Mouse (Mus musculus): ENCODE results near the gene Thoc3.

Gene Thoc3

DNA sequence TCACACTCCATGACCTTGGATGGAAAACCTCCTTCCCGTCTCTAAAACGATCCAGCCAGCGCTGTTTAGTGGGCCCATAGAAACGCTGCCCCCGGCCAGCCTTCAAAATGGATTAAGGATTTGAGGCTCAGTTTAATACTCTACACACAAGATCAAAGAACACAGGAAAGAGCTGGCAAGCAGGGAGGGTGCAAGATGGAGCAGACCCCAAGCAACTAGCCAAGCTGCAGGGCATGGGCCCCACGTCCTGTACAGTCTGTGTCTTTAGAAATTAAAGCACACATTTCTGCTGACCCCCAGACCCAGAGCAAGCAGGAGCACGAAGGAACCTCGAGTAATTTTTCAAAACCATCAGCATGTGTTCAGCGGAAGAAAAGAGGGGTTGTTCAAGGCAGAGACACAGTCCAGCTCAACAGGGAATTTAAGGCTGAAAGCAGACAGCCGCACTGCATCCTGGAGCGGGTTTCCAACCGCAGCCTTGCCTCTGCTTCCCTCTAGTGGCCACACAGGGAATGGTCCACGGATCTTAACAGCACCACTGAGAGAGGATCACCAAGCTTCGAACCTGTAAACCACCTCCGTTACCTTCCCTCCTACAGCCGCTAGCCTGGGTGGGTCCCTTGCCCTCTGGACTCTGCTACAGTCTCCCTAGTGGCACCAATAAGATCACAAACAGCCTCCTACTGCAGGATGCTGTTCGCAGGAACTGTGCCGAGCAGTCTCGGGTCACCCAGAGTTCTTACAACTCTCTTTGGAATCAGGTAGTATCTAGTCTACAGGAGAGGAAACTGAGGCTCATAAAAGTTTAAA is 21.8 kb downstream of the Thoc3 start:
- in situ Hi-C loops (cut with MboI; ENCODE audit: low sequenced_read_pairs), result loop anchor here (5.0 kb wide), 1 partner anchor 335 kb away; no protein-coding TSS in a partner anchor

DNA sequence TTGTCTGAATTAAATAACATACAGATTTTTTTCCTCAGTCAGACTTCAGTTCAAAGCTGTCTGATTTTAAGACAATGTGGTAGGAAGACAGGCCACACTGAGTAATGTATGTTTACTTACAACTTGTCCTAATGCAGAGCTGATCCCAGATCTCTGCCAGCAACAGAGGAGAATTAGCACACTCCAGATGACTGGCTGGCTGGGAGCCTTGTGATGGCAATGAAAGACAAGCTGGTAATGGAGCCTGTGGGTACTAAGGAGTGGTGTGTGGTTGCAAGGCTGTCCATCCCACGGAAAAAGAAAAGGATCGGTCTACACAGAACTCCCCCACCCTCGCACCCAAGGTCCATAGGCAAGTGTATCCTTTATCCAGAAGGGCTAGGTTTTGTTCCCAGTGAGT is 25.0 kb downstream of the Thoc3 start:
- in situ Hi-C loops (cut with MboI; ENCODE audit: low sequenced_read_pairs), result no loop called here

DNA sequence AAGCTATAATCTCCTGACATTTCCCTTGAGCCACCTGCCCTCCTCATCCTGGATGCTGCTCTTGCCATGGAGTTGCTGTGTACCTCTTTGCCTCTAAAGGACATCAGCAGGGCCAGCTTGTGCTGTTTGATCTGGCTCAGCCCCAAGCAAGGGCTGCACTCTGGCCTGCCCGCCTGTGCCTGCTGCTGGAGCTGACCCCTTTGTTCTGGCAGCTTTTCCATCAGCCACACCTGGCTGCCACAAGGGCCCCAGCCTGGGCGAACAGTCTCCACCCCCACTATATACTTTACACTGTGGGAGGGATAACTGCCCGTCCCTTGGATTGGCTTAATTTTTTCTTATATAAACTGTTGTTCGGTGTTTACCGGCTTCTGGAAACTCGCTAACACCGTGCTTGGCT is 28.7 kb downstream of the Thoc3 start:
- in situ Hi-C loops (cut with MboI; ENCODE audit: low sequenced_read_pairs), result no loop called here

DNA sequence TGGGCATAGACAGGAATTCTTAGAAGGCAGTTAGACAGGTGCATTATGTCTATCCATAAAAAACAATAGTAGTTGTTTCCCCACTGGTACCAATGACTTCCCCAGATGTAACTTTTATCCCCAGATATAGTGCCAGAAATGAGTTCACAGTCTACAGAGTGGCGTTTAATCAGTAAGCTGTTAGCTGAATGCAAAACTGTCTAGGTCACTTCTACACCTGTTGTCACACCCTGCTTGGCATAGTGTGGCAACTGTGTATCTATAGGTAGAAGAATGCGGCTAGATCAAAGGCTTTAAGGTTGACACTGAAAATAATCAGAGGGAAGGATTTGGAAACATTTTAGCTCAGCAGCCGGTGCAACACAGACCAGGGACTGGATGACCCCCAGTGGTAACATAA is 29.8 kb downstream of the Thoc3 start:
- in situ Hi-C loops (cut with MboI; ENCODE audit: low sequenced_read_pairs), result no loop called here

DNA sequence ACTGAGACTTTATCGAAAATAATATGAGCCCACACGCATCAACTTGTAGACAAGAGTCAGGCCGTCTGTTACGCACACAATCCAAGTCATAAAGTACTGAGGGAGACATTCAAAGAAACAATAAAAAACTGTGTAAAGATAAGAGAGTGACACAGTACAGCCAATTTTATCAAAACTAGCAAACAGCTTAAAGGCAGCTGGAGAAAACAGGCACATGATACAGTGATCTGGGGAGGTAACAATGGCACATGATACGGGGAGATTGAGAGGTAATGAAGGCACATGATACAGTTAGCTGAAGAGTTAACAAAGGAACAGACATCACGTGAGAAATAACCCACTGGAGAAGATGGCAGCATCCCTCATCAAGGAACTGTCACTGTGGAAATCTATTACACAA is 31.6 kb downstream of the Thoc3 start:
- in situ Hi-C loops (cut with MboI; ENCODE audit: low sequenced_read_pairs), result no loop called here

DNA sequence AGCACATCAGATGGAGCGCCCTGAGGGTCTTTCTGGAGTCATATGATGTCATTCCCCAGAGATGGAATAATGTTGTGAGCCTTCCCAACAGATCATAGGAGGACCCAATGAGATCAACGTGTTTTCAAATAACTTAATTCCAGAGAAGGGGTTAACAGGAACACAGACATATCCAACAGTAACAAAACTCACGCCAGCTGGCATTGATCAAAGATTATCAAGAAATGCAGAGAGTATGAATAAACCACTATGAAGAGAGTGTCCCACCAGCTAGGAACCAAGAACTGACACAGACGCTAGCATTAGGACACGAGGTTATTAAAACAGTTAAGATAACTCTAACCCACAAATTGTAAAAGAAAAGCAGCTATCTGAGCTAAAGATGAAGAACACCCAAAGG is 32.0 kb downstream of the Thoc3 start:
- in situ Hi-C loops (cut with MboI; ENCODE audit: low sequenced_read_pairs), result no loop called here

DNA sequence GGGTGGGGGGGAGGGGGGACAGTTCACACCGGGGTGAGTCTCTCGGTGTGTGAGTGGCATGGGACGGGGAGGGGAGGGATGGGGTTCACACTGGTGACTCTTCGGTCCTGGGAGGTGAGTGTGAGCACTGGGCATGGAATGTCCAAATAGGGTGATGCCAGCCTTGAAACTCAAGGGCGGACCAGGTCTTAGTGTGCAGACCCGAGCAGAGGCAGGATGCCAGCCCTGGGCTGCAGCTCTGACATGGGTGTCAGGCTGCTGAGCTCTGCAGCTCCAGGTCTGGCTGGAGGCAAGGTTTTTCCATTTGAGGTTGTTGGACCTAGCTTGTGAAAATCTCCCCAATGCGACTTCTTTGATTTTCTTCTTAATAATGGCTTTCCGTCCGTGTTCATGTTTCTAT is 37.5 kb downstream of the Thoc3 start:
- in situ Hi-C loops (cut with MboI; ENCODE audit: low sequenced_read_pairs), result no loop called here

DNA sequence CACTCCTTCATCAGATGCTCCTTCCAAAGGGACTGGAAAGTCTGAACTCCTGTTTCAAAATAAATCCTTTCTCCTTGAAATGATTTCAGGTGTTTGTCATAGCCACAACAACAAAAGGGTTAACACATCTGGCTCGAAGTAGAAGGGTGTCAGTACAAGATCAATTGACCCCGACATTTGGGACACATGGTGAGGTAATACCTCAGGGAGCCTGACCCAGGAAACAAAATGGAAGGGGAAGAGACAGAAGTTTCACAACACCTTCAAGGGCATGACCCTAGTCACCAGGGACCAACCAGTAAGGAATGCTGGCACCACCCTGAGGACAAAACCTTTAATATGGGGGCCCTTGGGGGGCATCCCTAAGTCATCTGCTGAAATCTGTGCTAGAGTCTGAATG is 38.6 kb downstream of the Thoc3 start:
- in situ Hi-C loops (cut with MboI; ENCODE audit: low sequenced_read_pairs), result no loop called here

DNA sequence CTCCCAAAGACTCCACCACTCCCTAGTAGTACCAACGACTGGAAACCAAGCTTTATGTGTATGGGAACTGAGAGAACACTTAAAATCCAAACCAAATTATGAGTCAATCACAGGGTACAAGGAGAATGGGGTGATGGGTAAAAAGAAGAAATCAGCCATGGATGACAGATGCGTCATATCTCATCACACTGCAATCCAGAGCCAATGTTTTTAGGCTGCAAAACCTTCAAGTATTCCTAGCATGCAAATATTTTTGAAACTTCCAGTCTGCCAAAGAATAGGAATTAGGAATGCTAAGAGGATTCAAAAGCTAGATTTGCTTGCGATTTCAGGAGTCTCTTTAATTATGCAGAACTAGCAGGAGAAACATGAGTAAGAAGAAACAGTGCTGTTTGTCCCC is 39.9 kb downstream of the Thoc3 start:
- in situ Hi-C loops (cut with MboI; ENCODE audit: low sequenced_read_pairs), result no loop called here

DNA sequence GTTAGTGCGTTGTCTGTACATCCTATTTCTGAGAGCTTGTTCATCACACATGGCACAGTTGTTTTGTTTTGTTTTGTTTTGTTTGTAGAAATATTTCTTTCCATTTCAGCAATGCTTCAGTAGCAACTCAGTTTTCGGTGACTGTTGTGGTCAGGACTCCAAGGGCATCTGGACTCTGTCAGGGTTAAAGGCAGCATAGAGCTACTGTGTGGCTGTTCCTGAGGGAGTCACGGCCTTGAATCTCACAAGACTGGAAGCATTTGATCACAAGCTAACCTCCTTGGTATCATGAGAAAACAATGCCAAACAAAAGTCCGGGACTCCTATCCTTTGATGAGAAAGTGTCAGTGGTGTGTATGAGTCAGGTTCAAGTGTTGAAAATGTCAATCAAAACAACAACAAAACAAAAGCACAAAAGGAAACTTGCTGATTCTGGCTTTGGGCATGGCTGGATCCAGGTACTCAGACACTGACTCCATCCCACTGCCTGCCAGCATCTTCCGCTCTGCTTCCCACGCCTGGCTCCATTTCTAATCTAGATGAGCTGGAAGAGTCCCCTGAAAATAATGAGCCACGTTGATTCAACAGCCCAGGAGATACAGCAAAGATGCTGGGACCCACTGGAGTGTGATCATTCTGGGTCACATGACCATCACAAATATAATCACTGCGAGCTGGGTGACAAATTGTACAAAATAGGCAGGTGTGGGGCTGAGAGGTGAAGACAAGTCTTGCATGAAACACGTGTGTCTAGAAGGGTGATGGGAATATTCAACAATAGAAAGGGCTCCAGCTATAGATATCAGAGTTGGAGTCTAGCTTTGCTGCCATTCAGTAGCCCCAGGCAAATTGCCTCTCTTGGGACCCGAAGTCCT is 41.6 kb downstream of the Thoc3 start:
- in situ Hi-C loops (cut with MboI; ENCODE audit: low sequenced_read_pairs), result no loop called here

DNA sequence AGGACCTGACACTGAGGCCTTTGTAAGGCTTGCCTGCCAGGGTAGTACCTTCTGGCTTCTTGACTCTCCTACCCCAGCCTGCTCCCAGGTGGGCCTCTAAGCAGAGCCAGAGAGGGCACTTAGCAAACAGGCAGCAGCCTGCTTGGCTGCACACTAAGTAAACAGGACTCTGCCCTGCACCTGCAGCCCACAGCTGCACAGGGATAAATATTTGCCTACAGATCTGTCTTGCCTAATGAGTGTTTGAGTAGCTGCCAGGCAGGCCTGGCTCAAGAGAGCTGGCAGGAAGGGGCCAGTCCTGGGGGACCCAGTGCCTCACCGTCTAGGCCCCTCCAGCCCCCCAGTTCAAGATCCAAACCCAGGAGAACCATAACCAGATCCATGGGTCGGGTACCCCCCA is 43.4 kb downstream of the Thoc3 start:
- in situ Hi-C loops (cut with MboI; ENCODE audit: low sequenced_read_pairs), result no loop called here

DNA sequence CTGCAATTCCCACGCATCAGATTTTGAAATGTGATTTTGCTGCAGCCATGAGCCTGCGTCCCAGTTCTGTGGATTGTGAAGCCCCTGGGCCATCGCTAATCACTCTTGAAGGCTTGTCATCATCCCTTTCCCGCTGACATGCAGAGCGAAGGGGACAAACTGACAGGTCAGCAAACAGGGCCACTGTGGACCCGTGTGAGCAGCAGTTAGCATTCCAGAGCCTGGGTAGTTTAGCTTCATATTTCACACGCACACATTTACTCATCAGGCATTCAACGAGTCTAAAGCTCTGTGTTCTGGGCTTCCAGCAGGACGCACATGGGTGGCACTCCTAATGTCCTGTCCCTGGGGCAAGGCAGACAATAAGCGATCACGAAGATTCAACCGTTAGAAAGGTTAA is 48.4 kb downstream of the Thoc3 start:
- in situ Hi-C loops (cut with MboI; ENCODE audit: low sequenced_read_pairs), result no loop called here

DNA sequence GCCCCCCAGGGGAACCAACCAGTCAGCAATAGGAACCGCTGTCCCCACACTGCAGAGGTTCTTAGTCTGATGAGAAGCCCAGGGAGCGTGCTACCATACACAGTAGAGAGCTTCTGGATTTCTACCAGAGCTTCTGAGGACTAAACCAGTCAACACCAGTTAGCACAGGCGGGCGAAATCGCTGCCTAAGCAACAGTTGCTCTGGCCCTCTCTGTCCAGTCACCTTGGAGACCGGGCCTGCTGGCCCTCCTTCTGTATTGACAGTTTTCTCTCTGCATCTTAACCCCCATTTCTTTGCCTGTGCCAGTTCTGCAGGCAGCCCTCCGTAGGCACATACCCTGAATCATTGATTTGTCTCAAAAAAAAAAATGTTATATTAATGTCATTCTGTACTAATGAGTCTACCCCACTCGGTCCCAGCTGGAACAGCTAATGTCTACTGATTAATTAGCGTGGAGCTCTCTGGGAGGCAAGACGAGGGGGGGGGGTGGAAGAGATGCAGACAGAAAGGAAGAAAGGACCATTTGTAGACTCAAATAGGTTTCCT is 49.8 kb downstream of the Thoc3 start:
- in situ Hi-C loops (cut with MboI; ENCODE audit: low sequenced_read_pairs), result no loop called here

DNA sequence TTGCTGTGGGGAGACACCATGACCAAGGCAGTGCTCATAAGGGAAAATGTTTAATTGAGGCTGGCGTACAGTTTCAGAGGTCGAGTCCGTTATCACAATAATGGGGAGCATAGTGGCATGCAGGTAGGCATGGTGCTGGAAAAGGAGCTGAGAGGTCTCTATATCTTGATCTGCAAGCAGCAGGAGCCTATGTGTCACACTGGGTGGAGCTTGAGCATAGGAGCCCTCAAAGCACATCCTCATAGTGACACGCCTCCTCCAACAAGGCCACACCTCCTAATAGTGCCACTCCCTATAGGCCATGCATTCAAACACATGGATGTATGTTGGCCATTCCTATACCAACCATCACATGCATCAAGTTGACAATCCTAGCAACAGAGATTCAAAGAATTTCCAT is 53.6 kb downstream of the Thoc3 start:
- in situ Hi-C loops (cut with MboI; ENCODE audit: low sequenced_read_pairs), result no loop called here

DNA sequence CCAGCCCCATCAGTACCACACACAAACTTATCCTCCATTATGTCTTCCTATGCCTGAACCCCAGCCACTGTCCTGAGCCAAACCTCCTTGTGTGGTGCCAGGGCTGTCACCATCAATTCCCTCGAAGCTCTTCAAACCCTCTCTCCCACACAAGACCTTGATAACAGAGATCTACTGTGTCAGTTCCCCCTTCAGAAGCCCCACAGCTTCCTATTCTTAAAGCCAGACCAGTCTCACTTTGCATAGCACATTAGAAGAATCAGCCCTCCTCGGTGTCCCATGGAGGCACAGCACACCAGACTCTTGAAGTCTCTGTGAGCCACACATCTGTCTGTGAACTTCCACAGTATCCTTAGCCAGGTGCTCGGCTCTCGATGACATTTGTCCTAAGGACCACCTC is 55.9 kb downstream of the Thoc3 start:
- in situ Hi-C loops (cut with MboI; ENCODE audit: low sequenced_read_pairs), result no loop called here

DNA sequence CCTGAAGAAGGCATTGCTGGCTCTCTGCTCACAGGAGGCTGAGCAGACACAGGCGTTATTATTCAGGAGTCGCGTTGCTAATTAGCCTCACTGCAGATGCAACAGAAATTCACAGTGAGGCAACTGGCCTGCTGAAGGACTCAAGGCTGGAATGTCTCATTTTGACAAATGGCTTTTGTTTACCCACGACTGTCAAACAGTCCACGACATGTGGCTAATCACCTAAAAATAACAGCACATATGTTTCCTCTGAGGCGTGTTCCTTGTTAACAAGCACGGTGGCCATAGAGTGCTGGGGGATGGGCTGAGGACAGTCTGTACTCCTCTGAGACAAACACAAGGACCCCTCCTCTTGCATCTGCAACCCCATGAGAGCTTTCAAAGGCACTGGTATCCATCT is 56.4 kb downstream of the Thoc3 start:
- in situ Hi-C loops (cut with MboI; ENCODE audit: low sequenced_read_pairs), result no loop called here

DNA sequence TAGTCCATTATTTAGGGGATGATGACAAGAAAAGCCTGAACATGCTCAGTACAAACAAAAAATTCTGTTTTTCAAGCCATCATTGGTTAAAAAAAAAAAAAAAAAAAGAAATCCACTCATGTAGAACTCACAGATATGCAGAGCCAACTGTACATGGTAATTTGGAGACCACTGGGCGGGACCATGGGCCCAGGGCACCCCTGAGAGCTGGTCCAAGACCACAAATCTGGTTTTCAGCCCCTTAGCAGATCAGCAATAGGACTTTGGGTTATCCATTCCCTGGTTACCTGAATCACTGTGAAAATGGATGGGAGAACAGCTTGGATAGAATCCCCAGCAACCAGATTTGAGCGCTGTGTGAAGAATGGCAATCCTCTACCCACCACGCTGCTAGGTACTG is 57.0 kb downstream of the Thoc3 start:
- in situ Hi-C loops (cut with MboI; ENCODE audit: low sequenced_read_pairs), result no loop called here

Measured in CH12F3 (cell line).